Mouse (Mus musculus): ENCODE measurements around the gene Mymx.

- peak; percentile 42 for TF ChIP-seq POLR2A (IDR thresholded peaks at IDR 0.05; ENCODE audit: low read depth, low read length)
- TF ChIP-seq CTCF (conservative IDR thresholded peaks at IDR 0.05; ENCODE audit: insufficient read depth, insufficient read length, low read depth, low read length), result no peak
Measured at GRCm38 (mm10) chr17:45555452-45556106, 46.3 kb downstream of the Mymx start, which contains the start of gene Nfkbie.
